Mouse (Mus musculus): ENCODE results near the gene Cst9.

GRCm38 (mm10) chr2:148860993-148861392, 26.0 kb downstream of the Cst9 start:
- TF ChIP-seq ETS1 (IDR thresholded peaks at IDR 0.05; ENCODE audit: low read depth, low read length): no peak
- TF ChIP-seq MAX (IDR thresholded peaks at IDR 0.05; ENCODE audit: low read length): no peak
- TF ChIP-seq EP300 (IDR thresholded peaks at IDR 0.05; ENCODE audit: low read depth in 1 of 2, low read length in 2 of 2): no peak
- TF ChIP-seq POLR2A (IDR thresholded peaks at IDR 0.05; ENCODE audit: control insufficient read depth in 1 of 2, insufficient read depth in 1 of 2, low read depth in 1 of 2, low read length in 2 of 2, poor library complexity in 1 of 2): no peak
- no peak for TF ChIP-seq GATA1 (IDR thresholded peaks at IDR 0.05; ENCODE audit: low read depth, low read length)
- TF ChIP-seq POLR2AphosphoS2 (IDR thresholded peaks at IDR 0.05; ENCODE audit: low read length): no peak
- no peak for TF ChIP-seq ZNF384 (IDR thresholded peaks at IDR 0.05; ENCODE audit: low read depth, low read length)
- TF ChIP-seq MAZ (IDR thresholded peaks at IDR 0.05; ENCODE audit: low read depth, low read length): no peak
- no peak for TF ChIP-seq CTCF (IDR thresholded peaks at IDR 0.05 in 2 of 3, conservative IDR thresholded peaks at IDR 0.05 in 1 of 3; ENCODE audit: control insufficient read depth in 1 of 3, insufficient read depth in 1 of 3, low read depth in 2 of 3, low read length in 3 of 3, poor library complexity in 1 of 3, severe bottlenecking in 1 of 3)
- TF ChIP-seq ELF1 (IDR thresholded peaks at IDR 0.05; ENCODE audit: low read depth, low read length): no peak
- no peak for TF ChIP-seq MEF2A (IDR thresholded peaks at IDR 0.05; ENCODE audit: extremely low read depth, insufficient replicate concordance, low read depth, low read length, poor library complexity, severe bottlenecking)
- TF ChIP-seq USF1 (IDR thresholded peaks at IDR 0.05; ENCODE audit: low read depth, low read length): no peak
